Mouse (Mus musculus) CD4-positive helper T cell, adult 2 months (primary cell): ENCODE measurements around the gene Fancc.

ENCODE experiments used
- DNase-seq: peaks from one replicate; pipeline ENCODE4 v3.0.0-alpha.2; 2012; ENCODE audit warnings: low read depth, missing footprints, low spot score

Fancc gene

DNA sequence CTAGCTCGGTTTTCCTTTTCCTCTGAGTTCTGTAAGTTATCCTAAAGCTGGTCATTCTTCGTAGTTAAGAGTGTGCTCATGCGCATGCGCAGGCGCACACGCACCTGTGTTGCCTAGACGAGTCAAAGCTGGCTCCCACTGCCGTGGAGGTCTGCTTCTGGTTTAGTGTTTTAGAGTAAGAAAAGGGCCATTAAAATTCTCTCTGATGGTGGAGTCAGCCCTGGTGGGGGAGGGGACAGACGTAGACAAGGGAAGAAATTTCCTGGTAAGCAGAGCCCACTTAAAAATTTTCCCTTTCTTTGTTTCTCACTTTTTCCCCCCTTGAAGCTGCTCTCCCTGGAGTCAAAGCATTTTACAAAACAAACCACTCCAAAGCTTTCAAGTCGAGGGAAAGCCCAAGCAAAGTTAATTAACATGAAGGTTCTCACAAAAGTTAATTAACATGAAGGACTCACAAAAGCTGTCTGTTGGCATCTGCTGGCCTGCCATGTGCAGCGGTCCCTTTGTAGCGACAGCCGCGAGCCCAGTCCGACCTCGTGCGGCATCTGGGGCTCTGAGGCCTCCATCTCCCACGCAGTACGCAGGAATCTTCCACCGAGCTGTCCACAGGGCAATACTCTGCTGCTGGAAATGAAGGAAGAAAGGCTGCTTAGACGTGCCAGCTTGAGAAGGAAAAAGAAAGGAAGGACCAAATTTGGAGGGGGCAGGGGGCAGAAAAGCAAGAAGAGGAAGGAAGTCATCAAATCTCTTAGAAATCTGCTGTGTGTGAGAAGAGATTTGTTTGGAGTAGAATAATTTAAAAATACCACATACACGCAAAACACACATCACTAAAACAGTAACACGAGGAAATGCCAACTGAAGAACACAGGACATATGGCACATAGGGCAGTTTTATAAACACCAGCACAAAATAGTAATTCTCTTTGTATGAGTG is at the start of gene Fancc:
Fancc (minus strand) TSS at position 633 of the 937 bp plus-strand sequence.
- peak; percentile 46 for DNase-seq

DNA sequence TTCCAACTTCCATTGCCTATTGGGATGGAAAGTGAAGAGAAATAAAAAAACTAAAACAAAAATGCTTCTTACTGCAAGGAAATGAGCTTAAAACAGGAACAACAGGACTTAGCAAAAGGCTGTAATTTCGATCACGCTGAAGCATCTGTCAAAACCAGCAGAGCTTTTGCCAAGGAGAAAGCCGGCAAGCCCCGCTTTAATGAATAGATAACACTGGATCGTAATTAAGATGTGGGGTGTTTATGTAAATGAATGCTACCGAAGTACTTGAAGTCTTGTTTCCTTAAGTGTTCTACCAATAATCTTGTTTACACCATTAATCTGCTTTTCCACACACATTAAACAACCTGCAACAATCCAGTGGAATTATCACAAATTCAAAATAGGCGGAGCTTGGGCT is 48.2 kb upstream of the Fancc start:
- DNase-seq: no peak

DNA sequence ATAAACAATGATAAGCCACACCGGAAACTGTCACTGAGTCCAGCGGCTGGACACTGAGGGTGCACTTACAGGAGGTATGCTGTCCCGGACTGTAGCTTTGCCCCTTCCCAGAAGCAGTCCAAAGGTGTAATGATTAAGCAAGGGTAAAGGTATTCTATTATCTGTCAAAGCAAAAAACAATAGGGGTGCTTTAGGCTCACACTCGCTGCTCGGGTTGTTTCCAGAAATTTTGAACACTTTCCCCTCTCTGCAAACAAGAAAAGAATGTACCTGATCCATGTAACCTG is 47.8 kb upstream of the Fancc start:
- no peak for DNase-seq

DNA sequence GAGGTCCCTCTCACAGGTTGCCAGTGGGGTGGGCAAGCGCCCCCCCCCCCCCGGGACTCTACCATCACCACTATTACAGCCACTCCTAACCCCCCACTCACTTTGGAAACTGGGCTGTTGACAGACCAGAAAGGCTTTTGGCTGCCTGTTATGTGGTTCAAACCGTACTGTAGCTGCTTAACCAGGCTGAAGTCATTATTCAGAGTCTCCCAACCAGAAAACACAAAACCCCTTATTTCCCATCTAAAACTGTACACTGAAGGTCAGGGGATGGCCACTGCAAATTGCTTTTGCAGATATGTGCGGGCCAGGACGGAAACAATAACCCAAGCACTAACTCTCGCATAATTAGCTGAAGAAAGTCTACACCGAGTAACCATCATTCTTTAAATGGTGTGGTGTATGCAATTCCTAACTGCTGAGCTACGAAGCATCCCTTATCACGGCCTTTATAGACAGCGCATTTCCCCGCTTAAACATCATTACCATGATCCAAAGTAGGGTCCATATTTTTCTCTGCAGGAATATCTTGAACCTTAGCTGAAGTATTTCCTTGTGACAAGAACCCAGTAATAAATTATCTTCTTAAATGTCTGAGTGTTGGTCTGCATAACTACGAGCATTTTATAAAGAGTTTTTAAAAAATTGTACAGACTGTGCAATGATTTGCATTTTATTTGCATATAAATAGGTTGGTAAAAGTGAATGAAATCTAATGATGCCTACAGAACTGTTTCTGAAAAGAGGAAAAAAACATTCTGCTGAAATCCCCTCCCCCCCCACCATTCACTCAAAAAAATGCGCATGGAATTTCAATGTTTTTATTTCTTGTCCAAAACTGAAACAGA is 47.3 kb upstream of the Fancc start:
- no peak for DNase-seq

DNA sequence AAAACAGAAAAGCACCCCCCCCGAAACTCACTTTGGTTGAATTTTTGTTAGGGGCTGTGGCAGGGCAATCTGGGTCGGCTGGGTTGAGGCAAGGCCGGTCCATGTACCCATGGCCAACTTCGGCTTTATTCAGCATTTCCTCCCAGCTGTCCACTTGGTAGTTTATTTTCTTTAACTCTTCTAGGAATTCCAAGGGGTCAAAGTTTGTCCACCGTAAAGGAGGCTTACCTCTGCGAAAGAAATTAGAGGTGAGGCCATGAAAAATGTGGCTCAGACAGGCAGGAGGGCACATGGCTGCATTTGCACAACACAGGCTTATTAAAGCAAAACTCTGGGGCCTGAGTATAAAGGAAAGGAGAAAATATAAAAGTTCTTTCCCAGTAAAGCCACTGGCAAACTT is 46.4 kb upstream of the Fancc start:
- DNase-seq: no peak

DNA sequence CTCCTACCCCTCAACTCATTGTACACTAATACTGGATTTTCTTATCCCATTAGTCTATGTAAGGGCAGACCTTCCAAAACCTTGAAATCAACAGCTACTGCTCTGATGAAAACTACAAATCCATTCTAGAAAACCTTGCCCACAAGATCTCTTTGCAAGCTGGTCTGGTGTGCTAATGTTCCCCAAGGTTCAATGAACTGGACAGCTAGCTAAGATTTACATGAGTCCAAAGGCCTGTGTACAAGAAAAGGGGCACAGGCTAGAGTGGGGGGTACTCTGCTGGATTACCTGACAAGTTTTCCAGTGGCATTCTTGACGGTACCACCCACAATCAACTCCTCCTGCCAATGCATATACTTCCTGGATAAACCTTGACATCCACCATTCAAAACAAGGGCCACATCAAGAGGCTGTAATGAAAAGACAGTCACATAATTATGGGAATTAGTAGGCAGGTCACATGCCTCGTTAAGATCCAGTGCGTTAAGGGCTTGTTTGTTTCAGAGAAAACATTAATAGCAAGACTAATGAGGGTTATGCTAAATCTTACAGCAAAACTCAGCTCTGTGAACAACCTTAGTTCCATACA is 45.8 kb upstream of the Fancc start:
- no peak for DNase-seq

DNA sequence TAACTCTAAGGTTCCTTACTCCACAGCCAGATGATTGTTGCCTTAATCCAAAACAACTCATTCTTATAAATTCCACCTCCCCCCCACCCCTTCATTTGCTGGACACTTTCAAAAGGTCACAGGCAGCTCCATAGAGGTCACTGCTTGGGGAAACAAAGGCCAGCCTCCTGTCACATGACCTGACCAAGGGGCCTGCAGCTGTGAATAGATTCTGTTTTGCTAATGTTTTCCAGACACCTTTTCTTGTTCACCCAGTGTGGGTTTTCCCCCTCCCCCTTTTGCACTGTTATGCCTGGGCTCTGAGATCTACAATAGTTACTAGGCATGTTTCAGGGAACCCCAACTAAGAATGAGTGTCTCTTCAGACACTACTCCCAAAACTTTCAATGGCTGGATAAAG is 44.4 kb upstream of the Fancc start:
- DNase-seq: no peak

DNA sequence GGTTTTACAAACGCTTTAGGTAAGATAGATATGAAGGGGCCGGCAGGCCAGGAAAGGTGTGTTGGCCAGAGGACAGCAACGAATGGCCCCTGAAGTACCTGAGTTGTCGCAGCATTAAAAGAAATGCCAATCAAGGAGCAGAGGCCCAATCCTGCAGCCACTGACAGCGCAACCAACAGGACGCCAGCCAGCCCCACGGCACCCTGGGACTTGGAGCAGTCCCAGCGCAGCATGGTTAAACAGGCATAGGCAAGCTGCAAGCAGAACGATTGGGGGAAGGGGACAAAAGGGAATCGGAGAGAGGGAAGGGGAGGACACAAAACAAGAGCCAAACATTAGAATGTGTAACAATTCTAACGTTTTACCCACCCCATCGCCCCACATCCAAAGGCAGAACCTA is 43.5 kb upstream of the Fancc start:
- DNase-seq: no peak

DNA sequence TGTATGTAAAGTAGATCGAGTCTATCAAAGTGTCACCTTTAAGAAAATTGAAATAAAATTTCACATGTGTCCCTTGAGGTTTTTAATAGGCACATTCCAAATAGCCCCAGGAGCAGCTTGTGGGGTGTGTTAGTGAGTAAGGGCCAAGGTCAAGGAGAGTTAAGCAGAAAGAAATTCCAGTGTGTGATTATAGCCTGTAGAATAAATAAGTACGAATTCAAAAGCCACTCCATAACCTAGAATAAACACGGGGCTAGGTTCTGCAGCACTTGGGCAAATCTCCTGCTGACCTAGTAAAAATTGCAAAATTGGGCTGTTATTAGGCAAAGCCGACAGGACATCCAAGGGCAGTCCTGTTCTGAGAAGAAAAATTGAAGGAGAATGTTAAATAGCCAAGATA is 37.9 kb upstream of the Fancc start:
- no peak for DNase-seq

DNA sequence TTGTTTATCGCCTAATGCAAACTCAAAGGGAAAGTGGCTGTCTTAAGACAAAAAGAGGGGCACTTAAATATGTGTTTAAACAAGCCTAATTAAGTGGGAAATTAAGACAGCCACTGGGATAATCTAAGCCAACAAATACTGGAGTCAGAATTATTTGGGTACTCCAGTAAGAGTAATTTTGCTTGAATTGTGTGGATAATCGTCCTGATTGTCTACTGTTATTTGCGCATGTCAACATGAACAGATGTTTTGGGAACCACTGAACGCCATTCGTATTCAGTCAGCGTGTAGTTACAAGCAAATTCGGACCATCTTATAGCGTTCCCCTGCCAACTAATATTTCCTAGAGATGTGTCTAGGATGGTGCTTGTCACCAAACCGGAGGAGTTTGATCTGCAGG is 33.8 kb upstream of the Fancc start:
- no peak for DNase-seq

DNA sequence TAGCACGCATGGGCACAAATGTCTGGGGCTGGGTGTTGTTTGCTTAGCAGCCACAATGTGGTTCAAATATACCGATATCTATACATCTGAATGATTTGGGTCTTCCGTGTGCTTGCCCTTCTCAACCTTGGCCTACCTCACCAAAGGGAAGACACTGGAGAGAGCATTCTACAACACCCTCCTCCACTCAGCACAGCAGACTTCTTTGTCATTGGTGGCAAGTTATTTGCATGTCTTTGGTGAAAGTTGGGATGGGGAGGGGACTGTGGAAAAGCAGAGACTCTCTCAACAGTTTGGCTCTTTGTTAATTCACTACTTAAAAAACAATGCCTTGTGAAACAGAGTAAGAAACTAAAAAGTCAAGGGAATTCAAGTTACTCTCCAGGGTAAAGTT is 33.3 kb upstream of the Fancc start:
- peak; percentile 27 for DNase-seq

DNA sequence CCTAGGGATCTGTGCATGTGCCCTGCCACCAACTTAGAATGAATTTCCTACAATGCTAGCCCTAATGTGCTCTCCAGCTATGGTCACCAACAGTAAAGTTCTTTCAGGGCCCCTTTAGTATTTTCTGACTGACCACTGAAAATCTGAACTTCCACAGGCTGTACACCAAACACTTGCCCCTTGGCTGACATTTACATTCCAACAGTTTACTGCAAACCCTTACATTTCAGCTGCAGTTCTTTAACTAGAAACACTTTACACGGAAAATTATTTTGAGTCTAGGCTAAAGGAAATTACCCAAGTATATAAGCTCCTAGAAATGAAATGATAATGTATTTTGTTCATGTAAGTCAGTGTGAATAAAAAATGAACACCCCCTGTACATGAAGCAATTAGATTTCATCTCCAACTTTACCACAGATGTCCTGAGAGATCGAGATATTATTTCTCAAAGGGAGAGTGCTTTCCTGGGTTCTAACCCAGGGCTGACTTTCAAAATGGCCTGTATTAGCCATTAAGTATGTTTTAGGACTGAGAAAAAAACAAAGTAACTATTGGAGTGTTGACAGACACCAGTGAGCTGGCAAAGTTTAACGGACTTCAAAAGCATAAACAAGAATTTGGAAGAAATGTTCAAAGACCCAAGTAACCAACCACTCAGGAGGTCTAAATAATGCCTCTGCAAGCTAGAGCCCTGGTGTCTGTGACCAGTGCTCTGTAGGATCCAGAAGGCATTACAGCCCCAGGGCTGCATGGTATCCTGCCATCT is 32.7 kb upstream of the Fancc start:
- DNase-seq: no peak

DNA sequence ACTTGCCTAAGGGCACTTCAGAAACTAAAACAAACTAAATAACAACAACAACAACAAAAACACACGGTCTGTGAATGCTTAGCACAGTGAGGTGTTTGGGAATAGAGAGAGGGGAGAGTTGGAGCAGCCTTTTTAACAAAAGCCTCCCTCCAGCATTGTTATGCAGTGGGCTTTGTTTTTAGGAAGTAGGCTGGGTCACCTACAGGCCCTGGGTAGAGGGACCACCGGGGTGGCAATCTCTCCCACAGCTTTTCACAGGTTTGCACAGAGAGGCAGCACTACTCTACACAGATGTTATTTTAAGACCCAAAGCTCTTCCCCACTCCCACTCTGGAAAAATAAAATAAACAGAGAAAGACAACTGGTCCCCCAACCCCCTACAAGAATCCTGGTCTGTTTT is 31.8 kb upstream of the Fancc start:
- no peak for DNase-seq

DNA sequence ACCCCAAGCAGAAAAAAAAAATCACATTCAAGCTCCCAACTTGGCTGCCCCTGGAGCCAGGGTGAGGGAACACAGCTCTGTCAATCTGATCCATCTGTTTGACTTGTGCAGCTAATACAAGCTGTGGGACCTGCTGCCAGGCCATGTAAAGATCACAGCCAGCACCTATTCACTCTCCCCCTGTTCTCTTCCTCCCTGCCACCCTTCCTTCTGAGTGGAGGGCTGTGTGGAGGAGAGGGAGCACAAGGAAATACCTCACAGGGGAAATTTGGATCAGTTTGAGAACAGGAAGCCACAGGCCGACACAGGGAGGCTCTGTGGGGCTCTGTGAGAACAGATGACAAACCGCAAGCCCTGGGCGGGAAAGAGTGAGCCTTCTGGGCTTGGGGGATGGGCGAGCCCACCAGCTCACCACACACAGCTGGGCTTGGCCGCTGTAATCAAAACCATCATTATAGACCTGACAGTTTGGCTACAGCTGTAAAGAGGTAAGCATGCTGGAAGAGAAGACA is 31.1 kb upstream of the Fancc start:
- DNase-seq: peak; percentile 72

DNA sequence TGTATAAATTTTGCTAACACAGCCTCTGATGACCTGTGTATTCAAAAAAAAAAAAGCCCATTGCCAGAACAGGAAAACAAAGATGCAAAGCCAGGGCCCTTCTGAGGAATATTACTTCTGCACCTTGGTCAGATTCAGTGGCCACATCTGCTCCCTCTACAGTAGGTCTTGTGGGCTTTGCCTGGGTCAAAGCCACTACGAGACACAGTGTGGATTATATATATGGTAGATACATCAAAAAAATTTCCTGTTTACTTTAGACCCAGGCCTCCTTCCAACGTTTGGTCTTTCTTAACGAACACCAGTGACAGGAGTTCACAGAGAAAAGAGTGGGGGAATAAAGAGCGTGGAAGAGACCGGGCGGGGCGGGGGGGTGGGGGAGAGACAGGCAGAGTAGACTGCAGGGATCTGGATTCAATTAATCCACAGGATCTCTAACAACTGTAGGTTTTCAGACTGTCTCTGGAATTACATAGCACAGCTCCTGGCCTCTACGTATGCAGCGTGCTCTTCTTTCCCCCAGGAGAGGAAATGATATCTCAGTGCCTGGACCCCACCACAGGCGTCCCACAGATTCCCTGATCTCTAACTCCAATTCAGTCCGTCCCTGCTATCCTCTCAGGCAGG is 28.6 kb upstream of the Fancc start:
- DNase-seq: no peak

DNA sequence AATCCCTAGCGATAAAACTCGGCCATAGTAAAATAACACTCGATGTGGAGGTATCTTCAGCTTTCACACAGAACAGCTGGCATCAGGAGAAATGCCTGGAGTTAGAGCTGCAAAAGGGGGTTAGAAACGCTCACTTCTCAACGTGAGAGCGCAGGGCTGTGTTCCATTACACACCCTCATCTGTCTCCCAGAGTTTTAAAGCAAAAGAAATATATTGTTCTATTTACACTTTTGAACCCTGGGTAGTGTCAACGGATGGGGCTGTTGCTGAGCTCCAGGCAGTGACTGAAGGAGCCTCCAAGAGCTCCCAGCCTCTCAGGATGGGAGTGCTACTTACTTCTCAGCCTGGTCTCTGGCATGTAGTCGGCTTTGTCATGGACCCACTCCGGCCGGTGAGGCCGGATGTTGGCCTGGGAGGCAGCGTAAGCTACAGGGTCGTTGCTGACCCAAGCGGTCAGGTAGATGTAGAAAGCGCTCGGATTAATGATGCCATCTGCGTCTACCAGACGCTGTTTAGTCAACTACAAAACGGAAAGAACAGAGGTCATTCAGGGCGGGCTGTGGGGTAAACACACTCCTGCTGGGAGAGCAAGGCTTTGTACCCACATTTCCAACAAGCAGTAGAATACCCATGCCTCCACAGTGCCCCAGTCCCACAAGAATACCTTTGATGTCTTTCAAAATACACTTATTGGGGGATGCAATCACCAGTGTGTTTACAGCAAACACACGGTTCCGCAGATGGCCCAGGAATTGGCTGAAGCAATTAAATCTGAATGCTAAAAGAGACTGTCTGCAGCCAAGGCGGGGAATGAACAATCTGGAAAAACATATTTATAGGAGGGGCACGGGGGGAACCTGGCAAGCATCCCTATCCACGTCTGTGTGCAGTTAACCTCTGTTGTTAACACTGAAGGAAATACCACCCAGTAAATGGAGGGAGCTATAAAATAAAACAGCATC is 27.8 kb upstream of the Fancc start:
- no peak for DNase-seq

DNA sequence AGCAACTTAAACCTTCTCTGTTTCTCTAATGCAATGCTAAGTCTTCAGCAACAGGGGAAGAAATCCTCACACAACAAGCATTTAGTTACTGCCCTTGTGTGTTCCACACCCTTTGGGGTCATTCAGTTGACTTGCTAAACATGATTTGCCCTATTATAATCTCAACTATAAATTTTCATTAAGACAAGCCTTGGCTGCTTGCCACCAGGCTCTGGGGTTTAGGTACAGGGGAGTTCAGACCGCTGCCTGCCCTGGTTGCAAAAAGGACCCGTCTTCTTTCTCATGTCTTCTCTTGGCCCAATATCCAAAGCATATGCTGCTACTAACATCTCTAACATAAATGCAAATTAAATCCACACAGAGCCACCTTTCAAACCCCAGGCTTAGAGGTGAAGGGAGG is 27.0 kb upstream of the Fancc start:
- no peak for DNase-seq

DNA sequence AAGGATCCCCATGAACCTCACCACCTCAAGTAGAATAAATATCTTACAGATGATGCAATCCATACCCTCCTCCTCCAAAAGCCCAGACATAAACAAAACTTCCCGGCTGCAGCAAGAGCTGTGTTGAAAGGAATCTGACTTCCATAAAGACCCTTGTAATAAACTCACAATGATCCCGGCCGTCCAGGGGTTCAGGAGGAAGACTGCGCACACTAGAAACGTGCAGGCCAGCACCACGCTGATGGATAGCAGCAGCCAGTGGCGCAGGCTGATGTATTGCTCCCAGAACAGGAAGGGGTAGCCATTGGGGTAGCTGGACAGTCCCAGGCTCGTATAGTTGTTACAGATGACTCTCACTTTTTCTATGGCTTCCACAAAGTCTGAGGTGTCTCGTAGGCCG is 25.8 kb upstream of the Fancc start:
- no peak for DNase-seq

DNA sequence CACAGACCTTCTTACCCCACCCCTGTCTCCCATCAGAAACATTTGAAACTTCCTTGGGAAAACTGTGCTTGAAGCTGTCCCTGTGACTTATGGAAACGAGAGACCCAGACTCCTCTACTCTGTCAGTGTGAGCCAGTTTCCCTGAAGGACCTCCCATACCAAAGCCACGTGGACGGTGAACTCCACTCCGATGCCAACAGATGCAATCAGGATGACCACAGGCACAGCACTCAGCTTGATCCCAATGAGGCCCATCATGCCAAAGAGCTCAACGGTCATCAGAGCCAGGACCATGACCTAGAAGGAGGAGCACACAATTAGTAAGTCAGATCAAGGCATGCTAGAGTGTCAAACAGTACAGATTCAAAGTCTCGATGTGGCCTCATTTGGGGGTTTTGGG is 23.0 kb upstream of the Fancc start:
- no peak for DNase-seq

DNA sequence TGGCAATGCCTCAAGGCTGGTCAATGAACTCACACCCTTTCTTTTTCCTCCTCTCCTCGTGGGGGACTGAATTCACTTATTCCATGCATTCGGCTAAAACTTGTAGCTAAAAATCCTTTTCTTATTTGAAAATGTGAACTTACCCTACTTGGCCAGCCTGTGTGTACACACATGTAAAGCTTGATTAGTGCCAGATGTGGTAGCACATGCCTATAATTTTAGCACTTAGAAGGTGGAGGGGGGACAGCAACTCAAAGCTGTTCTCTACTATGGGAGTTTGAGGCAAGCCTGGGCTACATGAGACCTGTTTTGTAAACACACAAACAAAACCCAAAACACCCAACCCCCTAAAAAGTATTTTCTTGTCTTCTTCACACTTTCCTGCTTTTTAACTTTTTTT is 19.5 kb upstream of the Fancc start:
- no peak for DNase-seq
